Mouse (Mus musculus) ZHBTc4 (cell line): ENCODE measurements around the gene Krt42.
"Not testable (repeated sequence)": the region's sequence is repeated elsewhere in the genome, so short reads cannot be mapped to it uniquely, and the experiment has no call there.

Experiments used
- DNase-seq: peaks from one replicate; pipeline ENCODE4 v3.0.0-alpha.2; 2011; ENCODE audit warnings: low read depth, low spot score

Krt42 gene

DNA sequence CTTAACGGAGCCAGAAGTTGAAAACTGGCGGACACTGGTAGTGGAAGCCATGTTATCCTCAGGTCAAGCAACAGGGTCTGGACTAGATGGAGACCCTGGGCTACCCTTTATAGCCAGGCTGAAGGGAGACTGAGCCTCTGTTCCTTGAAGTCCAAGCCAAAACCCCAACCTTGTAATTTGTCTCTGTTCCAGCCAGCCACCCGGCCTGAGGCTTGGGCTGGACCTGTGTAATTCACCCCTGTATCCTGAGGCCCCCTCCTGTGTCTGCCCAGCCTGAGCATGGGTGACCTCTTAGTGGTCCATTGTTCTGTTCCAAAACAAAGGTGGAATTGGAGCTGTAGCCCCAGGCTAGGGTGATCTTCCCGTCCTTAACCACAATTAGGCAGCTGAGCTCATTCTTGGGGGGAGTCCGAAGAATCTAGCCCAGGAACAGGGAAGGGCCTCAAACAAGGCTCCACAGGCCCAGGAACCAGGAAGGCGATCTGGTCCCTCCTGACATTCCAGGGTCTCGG lies at the start of gene Krt42:
Gene Krt42 (minus strand): TSS at position 51 of the 512 bp plus-strand sequence.
- DNase-seq: peak; percentile 53

DNA sequence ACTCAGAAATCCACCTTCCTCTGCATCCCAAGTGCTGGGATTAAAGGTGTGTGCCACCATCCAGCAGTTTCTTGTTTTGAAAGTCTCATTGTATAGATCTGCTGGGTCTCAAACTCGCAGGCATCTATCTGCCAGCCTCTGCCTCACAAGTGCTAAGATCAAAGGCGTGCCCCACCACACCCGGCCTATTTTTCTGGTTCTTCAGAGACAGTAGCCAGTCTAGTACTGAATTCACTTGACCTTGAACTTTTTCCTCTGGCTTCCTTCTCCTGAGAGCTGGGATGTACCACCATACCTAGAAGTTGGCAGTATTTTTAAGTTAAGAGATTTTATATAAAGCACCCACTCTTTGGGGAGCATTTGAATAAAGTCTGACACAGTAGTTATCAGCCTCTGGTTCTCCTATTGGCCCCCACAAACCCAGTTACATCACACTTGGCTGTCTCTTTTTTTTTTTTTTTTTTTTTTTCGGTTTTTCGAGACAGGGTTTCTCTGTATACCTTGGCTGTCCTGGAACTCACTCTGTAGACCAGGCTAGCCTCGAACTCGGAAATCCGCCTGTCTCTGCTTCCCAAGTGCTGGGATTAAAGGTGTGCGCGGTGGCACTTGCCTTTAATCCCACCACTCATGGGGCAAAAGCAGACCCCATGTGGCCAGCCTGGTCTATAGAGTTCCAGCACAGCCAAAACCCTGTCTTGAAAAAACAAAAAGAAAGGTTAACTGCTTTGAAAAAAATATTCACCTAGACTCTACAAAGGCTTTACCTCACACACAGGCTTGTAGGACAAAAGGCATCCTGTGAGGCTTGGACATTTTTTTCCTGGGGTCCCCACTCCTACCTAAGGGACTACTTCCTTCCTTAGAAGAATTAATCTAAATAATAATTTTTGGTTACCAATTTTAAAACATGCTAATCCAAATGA lies 49.1 kb upstream of the Krt42 start:
- DNase-seq: peak; percentile 74

GRCm38 (mm10) chr11:100317826-100318380 lies 48.2 kb upstream of the Krt42 start:
- no peak for DNase-seq

- DNase-seq: no peak
These were observed 45.8 kb upstream of the Krt42 start for GRCm38 (mm10) chr11:100315439-100315838.

DNA sequence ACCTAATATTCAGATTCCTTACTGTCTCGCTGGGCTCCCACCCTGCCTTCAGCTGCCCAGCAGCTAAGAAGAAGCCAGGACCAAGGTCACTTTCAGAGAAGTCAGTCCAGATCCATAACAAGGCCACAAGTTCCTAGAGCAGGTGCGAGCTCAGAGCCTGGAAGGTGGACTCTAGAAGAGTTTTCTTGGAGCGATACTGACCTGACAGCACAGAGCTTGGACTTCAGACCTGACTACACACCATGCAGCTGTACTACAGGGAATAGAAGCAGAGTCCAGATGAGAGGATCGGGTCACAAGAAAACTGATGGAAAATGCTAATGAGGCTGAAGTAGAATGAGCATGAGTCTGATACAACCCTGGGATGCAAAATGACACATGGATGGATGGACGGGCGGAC lies 43.8 kb upstream of the Krt42 start:
- no peak for DNase-seq

DNA sequence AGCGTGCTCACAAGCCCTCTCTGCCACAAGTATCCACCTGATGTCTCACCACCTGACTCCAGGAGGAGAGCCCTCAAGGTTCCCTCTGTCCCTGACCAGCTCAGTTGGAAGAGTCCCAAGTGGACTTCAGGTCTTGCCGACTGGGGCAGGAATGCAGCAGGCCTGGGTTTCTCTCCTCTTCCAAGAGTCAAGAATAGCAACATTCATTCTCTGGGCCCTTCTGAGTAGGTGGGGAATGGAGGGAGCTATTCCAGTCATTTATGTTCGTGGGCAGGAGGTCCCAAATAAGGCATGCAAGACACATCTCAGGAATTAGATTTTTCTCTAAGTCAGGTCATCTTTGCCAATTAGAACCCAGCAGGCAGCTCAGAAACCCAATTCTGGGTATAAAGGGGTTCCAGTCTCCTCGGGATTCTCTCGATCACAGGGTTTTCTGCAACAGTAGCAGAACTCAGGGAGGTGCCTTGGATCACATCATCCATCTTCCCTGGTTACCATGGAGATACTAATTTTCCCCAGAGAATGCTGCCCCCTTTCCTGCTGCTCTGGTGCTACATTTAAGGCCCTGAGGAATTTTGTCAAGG lies 42.5 kb upstream of the Krt42 start:
- DNase-seq: no peak

- no peak for DNase-seq
These were observed 42.0 kb upstream of the Krt42 start for GRCm38 (mm10) chr11:100311656-100312055.

DNA sequence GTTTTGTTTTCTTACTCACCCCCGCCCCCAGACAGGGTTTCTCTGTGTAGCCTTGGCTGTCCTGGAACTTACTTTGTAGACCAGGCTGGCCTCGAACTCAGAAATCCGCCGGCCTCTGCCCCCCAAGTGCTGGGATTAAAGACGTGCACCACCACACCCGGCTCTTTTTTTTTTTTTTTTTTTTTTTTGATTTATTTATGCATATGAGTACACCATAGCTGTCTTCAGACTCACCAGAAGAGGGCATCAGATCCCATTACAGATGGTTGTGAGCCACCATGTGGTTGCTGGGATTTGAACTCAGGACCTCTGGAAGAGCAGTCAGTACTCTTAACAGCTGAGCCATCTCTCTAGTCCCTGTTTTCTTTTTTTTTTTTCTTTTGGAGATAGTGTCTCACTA lies 39.0 kb upstream of the Krt42 start:
- not testable (repeated sequence) for DNase-seq

GRCm38 (mm10) chr11:100307900-100308299 lies 38.2 kb upstream of the Krt42 start:
- peak; percentile 62 for DNase-seq

DNA sequence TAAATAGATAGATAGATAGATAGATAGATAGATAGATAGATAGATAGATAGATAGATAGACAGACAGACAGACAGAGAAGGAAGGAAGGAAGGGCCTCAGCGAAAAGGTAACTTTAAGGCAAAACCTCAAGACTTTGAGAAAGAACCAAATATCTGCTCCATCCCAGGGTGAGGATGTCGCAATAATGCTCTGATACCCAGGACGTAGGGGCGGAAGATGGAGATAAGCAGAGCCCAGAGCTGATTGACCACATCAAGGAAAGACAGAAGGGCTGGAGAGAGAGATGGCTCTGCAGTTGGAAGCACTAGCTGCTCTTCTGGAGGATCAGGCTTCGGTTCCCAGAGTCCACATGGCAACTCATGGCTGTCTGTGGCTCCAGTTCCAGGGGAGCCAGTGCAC lies 31.6 kb upstream of the Krt42 start:
- DNase-seq: no peak

DNA sequence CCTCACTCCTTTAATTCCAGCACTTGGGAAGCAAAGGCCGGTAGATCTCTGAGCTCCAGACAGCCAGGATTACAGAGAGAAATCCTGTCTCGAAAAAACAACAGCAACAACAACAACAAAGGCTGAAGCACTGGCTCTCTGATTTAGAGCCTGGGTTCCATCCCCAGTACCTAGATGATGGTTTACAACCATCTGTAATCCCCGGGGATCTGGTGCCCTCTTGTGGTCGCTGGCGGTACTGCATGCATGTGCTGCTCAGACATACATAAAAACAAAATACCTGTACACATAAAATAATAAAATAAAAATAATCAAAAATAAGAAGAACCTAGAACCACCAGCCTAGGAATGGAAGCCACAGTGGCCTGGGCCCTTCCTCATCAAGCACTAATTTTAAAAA lies 30.6 kb upstream of the Krt42 start:
- DNase-seq: peak; percentile 85

GRCm38 (mm10) chr11:100298274-100299036 lies 28.8 kb upstream of the Krt42 start:
- DNase-seq: peak; percentile 90

- DNase-seq: peak; percentile 83
These were observed 28.1 kb upstream of the Krt42 start for GRCm38 (mm10) chr11:100297801-100298200.

GRCm38 (mm10) chr11:100295308-100295707 lies 25.6 kb upstream of the Krt42 start:
- DNase-seq: peak; percentile 92

- DNase-seq: peak; percentile 75
These were observed 23.2 kb upstream of the Krt42 start for GRCm38 (mm10) chr11:100292884-100293283.

- no peak for DNase-seq
These were observed 20.6 kb upstream of the Krt42 start for GRCm38 (mm10) chr11:100290235-100290634.

- DNase-seq: no peak
These were observed 19.3 kb upstream of the Krt42 start for GRCm38 (mm10) chr11:100288942-100289341.

DNA sequence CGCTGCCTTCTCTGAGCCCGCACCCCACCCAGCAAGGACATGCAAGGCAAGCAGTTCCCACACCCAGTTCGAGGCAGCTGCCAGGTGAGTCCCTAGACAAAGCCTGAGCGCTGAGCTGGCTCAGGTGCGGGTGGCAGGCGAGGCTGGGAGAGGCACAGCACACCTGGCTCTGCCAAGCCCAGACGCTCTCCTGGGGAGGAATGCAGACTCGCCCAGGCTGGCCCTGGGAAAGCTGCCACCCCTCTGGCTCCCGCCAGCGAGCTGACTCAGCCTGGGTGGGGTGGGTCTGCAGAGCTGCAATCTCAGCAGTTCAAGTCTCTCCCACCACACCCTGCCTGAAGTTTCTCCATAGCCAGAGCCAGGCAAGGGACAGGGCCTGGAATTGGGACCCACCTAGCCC lies 17.4 kb upstream of the Krt42 start:
- DNase-seq: peak; percentile 79

DNA sequence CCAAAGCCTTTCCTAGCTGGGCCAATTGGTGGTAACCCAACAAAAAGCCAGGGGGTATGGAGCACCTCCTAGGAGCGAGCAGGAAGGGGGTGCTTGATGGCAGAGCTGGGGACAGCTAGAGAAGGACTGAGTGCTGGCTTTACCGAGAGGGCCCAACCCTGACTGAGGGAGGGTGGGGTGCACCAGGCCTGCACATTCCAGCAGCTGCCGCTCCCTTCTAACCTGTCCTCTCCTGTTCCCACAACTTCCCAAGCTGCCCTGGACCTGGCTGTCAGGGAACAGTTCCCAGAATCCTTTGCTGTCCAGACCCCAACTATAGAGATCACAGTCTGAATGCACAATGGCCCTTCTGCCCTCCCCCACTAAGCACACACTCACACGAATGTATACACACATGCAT lies 15.3 kb upstream of the Krt42 start:
- peak; percentile 90 for DNase-seq

- peak; percentile 93 for DNase-seq
These were observed 12.9 kb upstream of the Krt42 start for GRCm38 (mm10) chr11:100282549-100282948.
